Mouse (Mus musculus): ENCODE results near the gene Tbcb.

DNA sequence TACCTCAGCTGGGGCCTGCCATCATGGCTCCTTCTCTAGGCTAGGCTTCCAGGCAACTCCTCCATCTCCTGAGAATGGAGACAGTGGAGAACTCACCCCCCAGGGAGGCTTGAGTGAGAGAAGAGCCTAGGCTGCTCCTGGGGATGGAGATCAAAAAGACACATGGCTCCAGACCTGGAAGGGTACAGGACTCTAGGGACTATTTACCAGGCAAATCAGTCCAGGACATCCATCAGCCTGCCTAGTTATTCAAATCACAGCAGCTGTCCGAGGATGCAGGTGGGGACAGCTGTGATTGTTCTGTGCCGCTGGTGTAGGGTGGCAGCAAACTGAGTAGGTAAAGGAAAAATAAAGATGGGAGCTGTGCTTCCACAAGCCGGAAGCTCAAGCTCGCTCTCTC, 3.6 kb upstream of the Tbcb start, which contains the start of gene Ovol3:
- TF ChIP-seq CTCF (IDR thresholded peaks at IDR 0.05; ENCODE audit: control insufficient read depth, insufficient read depth, insufficient read length) (no peak), USF1 (IDR thresholded peaks at IDR 0.05; ENCODE audit: low read depth) (no peak), MAX (IDR thresholded peaks at IDR 0.05) (no peak), MYOG (IDR thresholded peaks at IDR 0.05; ENCODE audit: control insufficient read depth, extremely low read depth, insufficient read length) (no peak), FOSL1 (IDR thresholded peaks at IDR 0.05; ENCODE audit: insufficient read depth, low read length, poor library complexity, severe bottlenecking) (no peak)
